5 mouse cellular contexts compared by ENCODE assay signal in genomic region chr8:111303076-111303803, GRCm38 (mm10). TPM values are rescaled to one million over a fixed set of nuclear protein-coding genes. Genes with fewer than 3 reads are reported as not detected.
A peak's percentile ranks its signal among the peaks of the same experiment; 100 is the strongest.
DNase-seq lines count a peak whose midpoint lies in the region; TF ChIP-seq lines count a peak whose summit lies in the region.
"Not testable (repeated sequence)": the region's sequence is repeated elsewhere in the genome, so short reads cannot be mapped to it uniquely, and the experiment has no call there.

No protein-coding gene starts in this region.

- peak; percentile 57 for DNase-seq in ES-CJ7 (ENCODE audit: low read depth, low spot score)
- peak; percentile 55 for DNase-seq in ZHBTc4 (ENCODE audit: low read depth, low spot score)
- DNase-seq in heart, adult 11 months = peak; percentile 55
- not testable (repeated sequence) for DNase-seq in layer of hippocampus, adult 2 months (ENCODE audit: low spot score in 2 of 2)

- TF ChIP-seq POLR2A in testis, adult 2 months (IDR thresholded peaks at IDR 0.05; ENCODE audit: control insufficient read depth, low read depth, low read length) = not testable (repeated sequence)

- not testable (repeated sequence) for H3K4me1 ChIP-seq in testis, adult 2 months (ENCODE audit: control insufficient read depth, insufficient read depth, low read length)

- not testable (repeated sequence) for TF ChIP-seq CTCF in layer of hippocampus, adult 2 months (conservative IDR thresholded peaks at IDR 0.05); testis, adult 2 months (IDR thresholded peaks at IDR 0.05; ENCODE audit: control insufficient read depth, insufficient read depth, insufficient replicate concordance, low read depth, low read length)

- not testable (repeated sequence) for H3K4me3 ChIP-seq in layer of hippocampus, adult 2 months; testis, adult 2 months (ENCODE audit: control insufficient read depth, low read depth, low read length)

- not testable (repeated sequence) for H3K27me3 ChIP-seq in testis, adult 2 months (ENCODE audit: control insufficient read depth, insufficient read depth, low read length)

- H3K36me3 ChIP-seq in testis, adult 2 months (ENCODE audit: control insufficient read depth, insufficient read depth, low read length) = not testable (repeated sequence)

- 0 out of 2 replicates have a peak overlapping the region, but pooled peaks have one; percentile 28 for H3K27ac ChIP-seq in layer of hippocampus, adult 2 months
- peak overlapping the region; percentile 59 for H3K27ac ChIP-seq in testis, adult 2 months (ENCODE audit: control insufficient read depth, insufficient read depth, low read depth, low read length)

RNA-seq across cellular contexts. Expression of gene Rfwd3, which starts 3.2 kb away (rescaled TPM):
- 10 to 100 TPM; 20.3 to 21.5 TPM for total RNA-seq in layer of hippocampus, adult 2 months (2021)
- 22.3 and 25.5 TPM in 2 replicates for polyA plus RNA-seq in testis, adult 2 months (2012; rRNA removed)

RNA-seq across cellular contexts. Expression of gene Mlkl, which starts 34.7 kb away (rescaled TPM):
- 1 to 10 TPM in 1 of 2 experiments, under 1 TPM in 1; 0.22 to 1.1 TPM for total RNA-seq in layer of hippocampus, adult 2 months (2021)
- 2.9 and 3.9 TPM in 2 replicates for polyA plus RNA-seq in testis, adult 2 months (2012; rRNA removed)

RNA-seq across cellular contexts. Expression of gene Glg1, which starts 44.2 kb away (rescaled TPM):
- total RNA-seq in layer of hippocampus, adult 2 months (2021) = 100 to 1,000 TPM; 141 to 142 TPM
- polyA plus RNA-seq in testis, adult 2 months (2012; rRNA removed) = 11.1 and 13.4 TPM in 2 replicates
